Comparison of ENCODE assay signal across 28 mouse cellular contexts in genomic region chr11:75397452-75397851, GRCm38 (mm10). TPM values are rescaled to one million over a fixed set of nuclear protein-coding genes. Genes with fewer than 3 reads are reported as not detected.
DNase-seq lines count a peak whose midpoint lies in the region; ATAC-seq and TF ChIP-seq lines count a peak whose summit lies in the region.
"Had no signal": no experiment of that assay in that cellular context is flagged by ENCODE, and none has a peak within 500 bp of the region (broad histone marks: within the 10 kb centered on the region; RNA-seq: fewer than 3 reads in every experiment).

No protein-coding gene starts in this region.

- TF ChIP-seq POLR2A in heart, adult 2 months (IDR thresholded peaks at IDR 0.05; ENCODE audit: insufficient read depth, low read depth, low read length), result no peak
- TF ChIP-seq POLR2A in brain, embryonic 14.5 days (IDR thresholded peaks at IDR 0.05; ENCODE audit: borderline replicate concordance, extremely low read depth, insufficient read depth, insufficient read length, poor library complexity, severe bottlenecking), result no peak
- TF ChIP-seq POLR2A in myocyte (IDR thresholded peaks at IDR 0.05; ENCODE audit: insufficient read length, low read depth), result no peak

- H3K4me3 ChIP-seq in heart, adult 2 months, result no peak overlapping the region
- no peak overlapping the region for H3K4me3 ChIP-seq in heart, embryonic 16.5 days (ENCODE audit: low read length)
- H3K4me3 ChIP-seq in myocyte, result no peak overlapping the region
- H3K4me3 ChIP-seq: embryonic facial prominence, embryonic 10.5 days; embryonic facial prominence, embryonic 15.5 days; gastrocnemius, adult 2 months; hindbrain, embryonic 12.5 days; intestine, embryonic 15.5 days; liver, embryonic 12.5 days had no signal

- WGBS in heart, adult 2 months, result 38% methylated on average over 7 of the region's 7 CpGs
- 37% methylated on average over 7 of the region's 7 CpGs for WGBS in heart, embryonic 16.5 days

- no peaks in the 10 kb centered on the region for H3K9me3 ChIP-seq in heart, embryonic 16.5 days (replicated peaks; ENCODE audit: control insufficient read depth, low read length)
- H3K9me3 ChIP-seq: embryonic facial prominence, embryonic 10.5 days; embryonic facial prominence, embryonic 15.5 days; hindbrain, embryonic 12.5 days; intestine, embryonic 15.5 days; liver, embryonic 12.5 days had no signal

- no peaks in the 10 kb centered on the region for H3K27me3 ChIP-seq in heart, adult 2 months (ENCODE audit: control insufficient read depth, insufficient read depth, low read length)
- no peaks in the 10 kb centered on the region for H3K27me3 ChIP-seq in heart, embryonic 16.5 days (ENCODE audit: control insufficient read depth, insufficient read depth, low read length)
- H3K27me3 ChIP-seq in myocyte (ENCODE audit: control insufficient read depth, insufficient read depth, insufficient read length), result no peaks in the 10 kb centered on the region
- H3K27me3 ChIP-seq: embryonic facial prominence, embryonic 15.5 days; hindbrain, embryonic 12.5 days; intestine, embryonic 15.5 days; liver, embryonic 12.5 days had no signal

- peak overlapping the region; percentile 39 for H3K4me2 ChIP-seq in heart, embryonic 16.5 days (ENCODE audit: low read depth, low read length)
- H3K4me2 ChIP-seq in myocyte (ENCODE audit: low read depth), result peak overlapping the region; percentile 38
- H3K4me2 ChIP-seq: embryonic facial prominence, embryonic 15.5 days; hindbrain, embryonic 12.5 days; intestine, embryonic 15.5 days; liver, embryonic 12.5 days; midbrain, embryonic 11.5 days had no signal

- no peak for TF ChIP-seq EP300 in heart, adult 2 months (IDR thresholded peaks at IDR 0.05; ENCODE audit: insufficient read depth, low read depth, low read length)

- no peak for TF ChIP-seq CTCF in heart, adult 2 months (IDR thresholded peaks at IDR 0.05)
- no peak for TF ChIP-seq CTCF in brain, embryonic 14.5 days (IDR thresholded peaks at IDR 0.05; ENCODE audit: borderline replicate concordance, extremely low read depth, insufficient read depth, insufficient read length)

- no peak overlapping the region for H3K9ac ChIP-seq in heart, adult 2 months (ENCODE audit: low read depth, low read length)
- H3K9ac ChIP-seq in heart, embryonic 16.5 days (ENCODE audit: low read length), result no peak overlapping the region
- H3K9ac ChIP-seq: embryonic facial prominence, embryonic 15.5 days; hindbrain, embryonic 12.5 days; intestine, embryonic 15.5 days; liver, embryonic 12.5 days; liver, postnatal 0 days had no signal

- H3K27ac ChIP-seq in heart, adult 2 months, result no peak overlapping the region
- 0 out of 2 replicates have a peak overlapping the region, but pooled peaks have one; percentile 45 for H3K27ac ChIP-seq in heart, embryonic 16.5 days (ENCODE audit: low read length)
- H3K27ac ChIP-seq: embryonic facial prominence, embryonic 10.5 days; embryonic facial prominence, embryonic 15.5 days; hindbrain, embryonic 12.5 days; hindbrain, postnatal 0 days; intestine, embryonic 15.5 days; liver, embryonic 12.5 days had no signal

- intact Hi-C loops in heart, adult 2 months (cut with DNase I), result no loop called here

- H3K79me2 ChIP-seq in heart, adult 2 months (replicated peaks; ENCODE audit: control insufficient read depth, insufficient read depth, low read length), result no peaks in the 10 kb centered on the region
- H3K79me2 ChIP-seq in myocyte (ENCODE audit: control insufficient read depth, insufficient read depth), result no peaks in the 10 kb centered on the region

- DNase-seq in heart, adult 11 months, result peak; percentile 60
- DNase-seq in heart, adult 2 months, result no peak
- no peak for DNase-seq in heart, adult 9 months (ENCODE audit: low spot score in 2 of 2)
- peak; percentile 44 for DNase-seq in brain, embryonic 14.5 days (ENCODE audit: low read depth)
- DNase-seq in urinary bladder, postnatal 4 days (ENCODE audit: low spot score in 2 of 2), result no peak
- DNase-seq: adrenal gland, postnatal 25 days; cerebellum, adult 2 months; cerebellum, postnatal 14 days; gastrocnemius, adult 2 months; heart, postnatal 14 days; kidney, adult 2 months; kidney, postnatal 36 days; left cerebral cortex, postnatal 4 days; liver, postnatal 0 days; lung, postnatal 36 days; thymus, postnatal 4 days had no signal

- no peaks in the 10 kb centered on the region for H3K36me3 ChIP-seq in heart, adult 2 months (ENCODE audit: control insufficient read depth, insufficient read depth, low read length)
- H3K36me3 ChIP-seq in heart, embryonic 16.5 days (ENCODE audit: control insufficient read depth, insufficient read depth), result peaks cover 6% of the 10 kb centered on the region; the same call in 1 of the 2 replicates
- no peaks in the 10 kb centered on the region for H3K36me3 ChIP-seq in myocyte (ENCODE audit: control insufficient read depth, insufficient read depth)
- H3K36me3 ChIP-seq: hindbrain, embryonic 12.5 days; intestine, embryonic 15.5 days; liver, embryonic 12.5 days had no signal

- H3ac ChIP-seq in myocyte (ENCODE audit: control insufficient read depth, insufficient read length), result no peak overlapping the region

- peak; percentile 37; the same call in 1 of the 2 replicates for ATAC-seq in heart, embryonic 16.5 days (replicated peaks; ENCODE audit: extremely low read depth, insufficient read depth, low FRiP score)
- ATAC-seq: hindbrain, postnatal 0 days; intestine, embryonic 15.5 days; liver, embryonic 12.5 days; liver, postnatal 0 days had no signal

- peaks cover 2% of the 10 kb centered on the region for H3K4me1 ChIP-seq in heart, adult 2 months (ENCODE audit: control insufficient read depth, insufficient read depth, low read length)
- peaks cover 11% of the 10 kb centered on the region for H3K4me1 ChIP-seq in heart, embryonic 16.5 days (ENCODE audit: control insufficient read depth, insufficient read depth, low read length)
- H3K4me1 ChIP-seq: hindbrain, embryonic 12.5 days; liver, embryonic 12.5 days had no signal

TF ChIP-seq in myocyte, 11 proteins besides CTCF, POLR2A, EP300 and RAD21:
- TF ChIP-seq E2F4 (IDR thresholded peaks at IDR 0.05; ENCODE audit: insufficient read depth) (no peak), REST (IDR thresholded peaks at IDR 0.05; ENCODE audit: insufficient read depth, insufficient read length) (no peak), TCF3 (IDR thresholded peaks at IDR 0.05; ENCODE audit: insufficient read length, low read depth) (no peak), CEBPB (IDR thresholded peaks at IDR 0.05; ENCODE audit: insufficient read depth, poor library complexity, severe bottlenecking) (no peak), POLR2AphosphoS2 (IDR thresholded peaks at IDR 0.05; ENCODE audit: insufficient read length, low read depth) (no peak)

RNA-seq across cellular contexts. Expression of gene Serpinf1, which starts 25.0 kb away (rescaled TPM):
- 10 to 100 TPM; 17.4 to 28.5 TPM for total RNA-seq in heart, adult 2 months (2021)
- polyA plus RNA-seq in heart, adult 2 months (2012; rRNA removed), result 84.5 and 96.1 TPM in 2 replicates
- 37.4 and 40.1 TPM in 2 replicates for polyA plus RNA-seq in heart, embryonic 16.5 days (2015; fragmentation: Nextera tagmentation; extraction: Ambion mirVana)
- 10.3 and 34.7 TPM in 2 replicates for polyA plus RNA-seq in brain, embryonic 14.5 days (2012; rRNA removed)
- polyA plus RNA-seq in myocyte (2012; fragmentation: generic; extraction: Trizol), result 911 TPM

RNA-seq across cellular contexts. Expression of gene Serpinf2, which starts 41.9 kb away (rescaled TPM):
- not detected for total RNA-seq in heart, adult 2 months (2021)
- 0.18 and 0.61 TPM in 2 replicates for polyA plus RNA-seq in heart, adult 2 months (2012; rRNA removed)
- polyA plus RNA-seq in heart, embryonic 16.5 days (2015; fragmentation: Nextera tagmentation; extraction: Ambion mirVana), result 0.39 and 0.75 TPM in 2 replicates
- polyA plus RNA-seq in brain, embryonic 14.5 days (2012; rRNA removed), result 0.21 and 0.25 TPM in 2 replicates
- 0.06 TPM for polyA plus RNA-seq in myocyte (2012; fragmentation: generic; extraction: Trizol)
- total RNA-seq: adrenal gland, adult 18-20 months; adrenal gland, postnatal 25 days; gastrocnemius, adult 2 months; heart, postnatal 14 days; megakaryocyte, adult 5-6 weeks had no signal
- polyA plus RNA-seq: embryonic facial prominence, embryonic 10.5 days; hindbrain, embryonic 12.5 days; hindbrain, postnatal 0 days; midbrain, embryonic 11.5 days; thymus, postnatal 0 days had no signal

RNA-seq across cellular contexts. Expression of gene Smyd4, which starts 49.2 kb away (rescaled TPM):
- total RNA-seq in heart, adult 2 months (2021), result 1 to 10 TPM; 5.7 to 6.4 TPM
- 3.2 and 3.9 TPM in 2 replicates for polyA plus RNA-seq in heart, adult 2 months (2012; rRNA removed)
- 13.8 and 16.3 TPM in 2 replicates for polyA plus RNA-seq in heart, embryonic 16.5 days (2015; fragmentation: Nextera tagmentation; extraction: Ambion mirVana)
- polyA plus RNA-seq in brain, embryonic 14.5 days (2012; rRNA removed), result 9.0 and 9.9 TPM in 2 replicates
- polyA plus RNA-seq in myocyte (2012; fragmentation: generic; extraction: Trizol), result 6.9 TPM

RNA-seq across cellular contexts. Expression of gene Rpa1, which starts 49.3 kb away (rescaled TPM):
- 10 to 100 TPM; 54.8 to 60.7 TPM for total RNA-seq in heart, adult 2 months (2021)
- 16.8 and 24.8 TPM in 2 replicates for polyA plus RNA-seq in heart, adult 2 months (2012; rRNA removed)
- 95.1 and 96.0 TPM in 2 replicates for polyA plus RNA-seq in heart, embryonic 16.5 days (2015; fragmentation: Nextera tagmentation; extraction: Ambion mirVana)
- 49.2 and 53.3 TPM in 2 replicates for polyA plus RNA-seq in brain, embryonic 14.5 days (2012; rRNA removed)
- 63.4 TPM for polyA plus RNA-seq in myocyte (2012; fragmentation: generic; extraction: Trizol)

RNA-seq across cellular contexts. Expression of gene Wdr81, which starts 57.1 kb away (rescaled TPM):
- total RNA-seq in heart, adult 2 months (2021), result 1 to 10 TPM; 7.0 to 8.3 TPM
- polyA plus RNA-seq in heart, adult 2 months (2012; rRNA removed), result 6.6 and 9.6 TPM in 2 replicates
- 3.5 and 4.5 TPM in 2 replicates for polyA plus RNA-seq in heart, embryonic 16.5 days (2015; fragmentation: Nextera tagmentation; extraction: Ambion mirVana)
- polyA plus RNA-seq in brain, embryonic 14.5 days (2012; rRNA removed), result 9.2 and 13.4 TPM in 2 replicates
- polyA plus RNA-seq in myocyte (2012; fragmentation: generic; extraction: Trizol), result 17.3 TPM

Comparison
In these comparisons a context has a peak if more than half of its experiments do, and no peak if none do; other contexts are left out.
1. DNase-seq: peak in heart, adult 11 months (single experiment) and brain, embryonic 14.5 days (single experiment); none in heart, adult 2 months (0 of 2), heart, adult 9 months (0 of 2) and urinary bladder, postnatal 4 days (0 of 2).